ENCODE assay signal across 19 mouse cellular contexts in the genomic region with DNA sequence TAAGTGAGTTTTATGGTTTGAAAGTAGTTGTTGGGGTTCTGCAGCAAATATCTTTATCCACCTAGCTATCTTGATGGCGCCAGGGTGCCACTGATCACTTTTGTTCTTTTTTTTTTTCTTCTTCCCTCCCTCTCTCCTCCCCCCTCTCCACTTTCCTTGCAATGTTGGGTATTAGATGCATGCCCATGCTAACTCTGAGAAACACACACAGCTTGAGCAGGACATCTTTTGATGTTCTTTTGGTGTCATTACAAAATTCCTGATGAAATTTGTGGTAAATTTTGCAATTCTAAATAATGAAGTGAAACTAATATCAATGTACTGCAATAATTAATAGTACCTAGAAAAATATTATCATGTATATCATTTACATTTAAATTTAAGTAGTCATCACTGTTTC.
DNase-seq lines count a peak whose midpoint lies in the region; ATAC-seq lines count a peak whose summit lies in the region.
"Had no signal": no experiment of that assay in that cellular context is flagged by ENCODE, and none has a peak within 500 bp of the region (broad histone marks: within the 10 kb centered on the region; RNA-seq: fewer than 3 reads in every experiment).

No protein-coding gene starts in this region.

- intact Hi-C loops in left cerebral cortex, postnatal 4 days (cut with DNase I), result no loop called here

- DNase-seq in layer of hippocampus, adult 11-12 months (ENCODE audit: low spot score), result no peak
- DNase-seq in left cerebral cortex, postnatal 4 days, result no peak
- DNase-seq in cerebellum, adult 9-10 months, result no peak
- DNase-seq: adrenal gland, adult 2 months; adrenal gland, adult 8-10 months; adrenal gland, postnatal 10 days; adrenal gland, postnatal 14 days; adrenal gland, postnatal 25 days; adrenal gland, postnatal 36 days; B cell, adult 2 months; cerebellum, adult 11 months; cerebellum, adult 11-12 months; cerebellum, adult 18-20 months had no signal

- ATAC-seq in granulocyte monocyte progenitor cell, adult 5-6 weeks (replicated peaks; ENCODE audit: poor library complexity, severe bottlenecking), result peak; percentile 95
- ATAC-seq in megakaryocyte, adult 5-6 weeks (ENCODE audit: poor library complexity, severe bottlenecking), result peak; percentile 70
- ATAC-seq in megakaryocyte progenitor cell, adult 5-6 weeks (replicated peaks; ENCODE audit: poor library complexity), result peak; percentile 86
- ATAC-seq: activated CD4-positive, CD25-positive, alpha-beta regulatory T cell, adult 4 months; CD4-positive, CD25-positive, alpha-beta regulatory T cell, adult 4 months; Patski had no signal
